Mouse (Mus musculus) MEL (cell line): ENCODE data around the gene Rhot2. TPM values are rescaled to one million over a fixed set of nuclear protein-coding genes. Genes with fewer than 3 reads are reported as not detected.

Experiments
- DNase-seq: peaks from one replicate; pipeline ENCODE4 v3.0.0; 2011; ENCODE audit warnings: low read depth, low spot score
- H3K27ac ChIP-seq: 2 replicates; pipeline ENCODE4 v1.5.1; 2012; ENCODE audit warnings: low read depth, mild to moderate bottlenecking, control low read depth, low read length, moderate library complexity; ENCODE audit not compliant: control insufficient read depth
- H3K27me3 ChIP-seq, 2 experiments: fragments of 150-350 bp in 1 of 2; sonication (generic) in 1 of 2; 2 replicates each; pipeline ENCODE4 v1.6.1; 2012; ENCODE audit warnings: low read length in 2 of 2, mild to moderate bottlenecking in 2 of 2, improper control_type of control experiment in 1 of 2, moderate library complexity in 1 of 2; ENCODE audit not compliant: insufficient read depth in 2 of 2, control insufficient read depth in 1 of 2
- H3K36me3 ChIP-seq, 2 experiments: 2 replicates each; pipeline ENCODE4 v1.6.1; 2012 to 2014; ENCODE audit warnings: low read length in 2 of 2, improper control_type of control experiment in 1 of 2, inconsistent platforms in 1 of 2, mild to moderate bottlenecking in 1 of 2; ENCODE audit not compliant: insufficient read depth in 2 of 2, control insufficient read depth in 1 of 2
- H3K4me1 ChIP-seq, 2 experiments: fragments of 150-350 bp in 1 of 2; sonication (generic) in 1 of 2; 2 replicates each; pipeline ENCODE4 v1.6.1; 2012; ENCODE audit warnings: low read length in 2 of 2, improper control_type of control experiment in 1 of 2, mild to moderate bottlenecking in 1 of 2; ENCODE audit not compliant: insufficient read depth in 2 of 2, control insufficient read depth in 1 of 2
- H3K4me3 ChIP-seq, 2 experiments: fragments of 150-350 bp in 1 of 2; sonication (generic) in 1 of 2; 2 replicates each; pipeline ENCODE4 v1.5.1; 2012; ENCODE audit warnings: low read depth in 2 of 2, low read length in 2 of 2, mild to moderate bottlenecking in 2 of 2, moderate library complexity in 2 of 2, control low read depth in 1 of 2, improper control_type of control experiment in 1 of 2; ENCODE audit not compliant: control insufficient read depth in 1 of 2, insufficient read depth in 1 of 2
- H3K79me2 ChIP-seq: 2 replicates; pipeline ENCODE4 v1.6.1; 2012; ENCODE audit warnings: mild to moderate bottlenecking, low read length, moderate library complexity; ENCODE audit not compliant: control insufficient read depth, poor library complexity, insufficient read depth
- H3K9ac ChIP-seq: 2 replicates; pipeline ENCODE4 v1.6.1; 2012; ENCODE audit warnings: low read depth, mild to moderate bottlenecking, control low read depth, low read length, moderate library complexity; ENCODE audit not compliant: control insufficient read depth, poor library complexity, severe bottlenecking
- H3K9me3 ChIP-seq: fragments of 150-350 bp; sonication (generic); replicated peaks from 2 replicates; pipeline ENCODE4 v1.6.1; 2012; ENCODE audit warnings: mild to moderate bottlenecking, low read length, improper control_type of control experiment, moderate library complexity; ENCODE audit not compliant: insufficient read depth
- BHLHE40 ChIP-seq: IDR thresholded peaks from 2 replicates; pipeline ENCODE4 v1.6.1; 2012; ENCODE audit warnings: low read depth, mild to moderate bottlenecking, inconsistent platforms, low read length, improper control_type of control experiment, borderline replicate concordance
- CHD1 ChIP-seq: IDR thresholded peaks from 2 replicates; pipeline ENCODE4 v1.6.1; 2012; ENCODE audit warnings: low read depth, mild to moderate bottlenecking, inconsistent platforms, low read length, improper control_type of control experiment
- E2F4 ChIP-seq: IDR thresholded peaks from 2 replicates; pipeline ENCODE4 v1.6.1; 2011; ENCODE audit warnings: low read depth, low read length, improper control_type of control experiment, borderline replicate concordance
- EP300 ChIP-seq, 2 experiments: IDR thresholded peaks; 2 replicates each; pipeline ENCODE4 v1.6.1; 2011; ENCODE audit warnings: improper control_type of control experiment in 2 of 2, low read length in 2 of 2, low read depth in 1 of 2, mild to moderate bottlenecking in 1 of 2
- GABPA ChIP-seq: IDR thresholded peaks from 2 replicates; pipeline ENCODE4 v1.6.1; 2012; ENCODE audit warnings: low read depth, mild to moderate bottlenecking, inconsistent platforms, low read length, improper control_type of control experiment, moderate library complexity
- MAZ ChIP-seq: IDR thresholded peaks from 2 replicates; pipeline ENCODE4 v1.6.1; 2012; ENCODE audit warnings: low read depth, mild to moderate bottlenecking, inconsistent platforms, low read length, improper control_type of control experiment
- MXI1 ChIP-seq: IDR thresholded peaks from 2 replicates; pipeline ENCODE4 v1.6.1; 2011; ENCODE audit warnings: mild to moderate bottlenecking, low read depth, low read length, improper control_type of control experiment
- MYC ChIP-seq: IDR thresholded peaks from 2 replicates; pipeline ENCODE4 v1.6.1; 2011; ENCODE audit warnings: low read depth, mild to moderate bottlenecking, low read length, improper control_type of control experiment, moderate library complexity
- NELFE ChIP-seq: IDR thresholded peaks from 2 replicates; pipeline ENCODE4 v1.6.1; 2011; ENCODE audit warnings: low read depth, low read length, improper control_type of control experiment
- NRF1 ChIP-seq: IDR thresholded peaks from 2 replicates; pipeline ENCODE4 v1.6.1; 2014; ENCODE audit warnings: low read depth, mild to moderate bottlenecking, inconsistent platforms, low read length, improper control_type of control experiment, moderate library complexity; ENCODE audit not compliant: poor library complexity, insufficient read depth, severe bottlenecking
- POLR2A ChIP-seq, 2 experiments: IDR thresholded peaks; 2 replicates each; pipeline ENCODE4 v1.6.1; 2011 to 2012; ENCODE audit warnings: low read length in 2 of 2, mild to moderate bottlenecking in 2 of 2, control low read depth in 1 of 2, improper control_type of control experiment in 1 of 2, low read depth in 1 of 2, moderate library complexity in 1 of 2; ENCODE audit not compliant: control insufficient read depth in 1 of 2, insufficient read depth in 1 of 2, poor library complexity in 1 of 2
- POLR2AphosphoS2 ChIP-seq: IDR thresholded peaks from 2 replicates; pipeline ENCODE4 v1.6.1; 2011; ENCODE audit warnings: low read length, improper control_type of control experiment
- POLR2AphosphoS5 ChIP-seq: IDR thresholded peaks from 2 replicates; pipeline ENCODE4 v1.6.1; 2012; ENCODE audit warnings: low read depth, borderline replicate concordance, mild to moderate bottlenecking, inconsistent platforms, low read length, moderate library complexity, mixed read lengths
- RAD21 ChIP-seq: IDR thresholded peaks from 2 replicates; pipeline ENCODE4 v1.6.1; 2011; ENCODE audit warnings: mild to moderate bottlenecking, low read depth, low read length, improper control_type of control experiment
- TAL1 ChIP-seq: IDR thresholded peaks from 2 replicates; pipeline ENCODE4 v1.6.1; 2012; ENCODE audit warnings: mild to moderate bottlenecking, inconsistent platforms, low read length, moderate library complexity, mixed read lengths
- UBTF ChIP-seq: IDR thresholded peaks from 2 replicates; pipeline ENCODE4 v1.6.1; 2012; ENCODE audit warnings: low read depth, mild to moderate bottlenecking, inconsistent platforms, low read length, improper control_type of control experiment, moderate library complexity, borderline replicate concordance; ENCODE audit not compliant: insufficient read depth
- ZKSCAN1 ChIP-seq: IDR thresholded peaks from 2 replicates; pipeline ENCODE4 v1.6.1; 2012; ENCODE audit warnings: low read depth, mild to moderate bottlenecking, inconsistent platforms, low read length, improper control_type of control experiment, moderate library complexity
- ZMIZ1 ChIP-seq: IDR thresholded peaks from 2 replicates; pipeline ENCODE4 v1.6.1; 2012; ENCODE audit warnings: low read depth, mild to moderate bottlenecking, inconsistent platforms, low read length, improper control_type of control experiment, moderate library complexity
- polyA plus RNA-seq, 2 experiments: library from polyadenylated mRNA; stranded (reverse) in 1 of 2; unstranded in 1 of 2; fragments of >175 nt in 1 of 2; fragments of >200 nt in 1 of 2; gene quantifications; 2 replicates each; pipeline versions ENCODE4 v1.2.1 to v1.2.4; 2012; ENCODE audit warnings: low replicate concordance in 2 of 2, low read depth in 1 of 2; ENCODE audit not compliant: insufficient read length in 2 of 2, insufficient read depth in 1 of 2, missing spikeins in 1 of 2
- total RNA-seq: library from RNA; depleted of rRNA; stranded (reverse); fragments of 300-350 nt; gene quantifications from 2 replicates; pipeline ENCODE4 v1.2.3, GENCODE M21; 2012

Gene Rhot2
- total and polyA plus RNA-seq, 3 experiments: 29.1 to 54.5 TPM; not detected in 1

DNA sequence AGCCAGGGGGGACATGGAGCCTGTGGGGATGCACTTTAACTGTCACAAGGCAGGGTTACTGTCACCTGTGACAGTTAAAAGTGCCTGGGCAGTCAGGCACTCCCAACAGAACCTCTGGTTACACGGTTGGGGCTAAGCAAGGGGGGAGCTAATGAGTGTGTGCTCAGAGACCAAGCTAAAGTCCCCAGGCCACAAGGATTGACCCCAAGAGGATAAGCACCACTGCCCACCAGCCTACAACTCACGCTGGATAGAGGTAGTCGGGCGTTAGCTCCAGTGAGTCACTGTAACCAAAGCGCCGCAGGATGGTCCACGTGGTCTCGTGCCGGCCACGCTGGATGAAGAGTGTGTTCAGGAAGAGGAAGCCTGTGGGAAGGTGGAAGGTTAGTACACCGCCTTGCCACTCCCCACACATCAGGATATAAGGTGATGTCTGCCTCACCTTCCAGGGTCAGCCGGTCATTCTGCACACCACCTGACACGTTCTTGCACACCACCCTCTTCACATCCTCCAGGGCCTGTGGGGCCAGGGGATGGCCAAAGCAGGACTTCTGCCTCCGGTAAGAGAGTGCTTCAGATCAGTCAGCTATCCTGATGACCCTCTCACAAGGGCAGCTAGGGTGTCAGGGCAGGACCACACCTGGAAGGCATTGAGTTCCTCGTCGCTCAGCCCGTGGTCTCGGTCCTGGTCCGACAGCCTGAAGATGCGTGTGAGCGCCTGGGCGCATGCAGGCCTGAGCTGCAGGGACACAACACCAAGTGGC, 3.4 kb downstream of the Rhot2 start, which contains the start of gene Gm20683:
Gm20683 (minus strand) TSS at position 647 of the 764 bp plus-strand sequence.
- no peak within 1 kb of the TSS for H3K4me3 ChIP-seq
- no peak for TF ChIP-seq TAL1
- TF ChIP-seq POLR2AphosphoS5: 0 out of 2 replicates have a peak, but pooled peaks have one; percentile 54
- TF ChIP-seq, all 39 proteins: peak for 1
- peaks cover 11% of the 10 kb centered on the region for H3K79me2 ChIP-seq
- H3K27me3 ChIP-seq: no peaks in the 10 kb centered on the region
- H3K36me3 ChIP-seq: peaks cover 0 to 3% of the 10 kb centered on the region in 2 experiments; a peak in 2 of 4 replicates
- no peaks in the 10 kb centered on the region for H3K9me3 ChIP-seq
- no peak within 1 kb of the TSS for H3K9ac ChIP-seq
- DNase-seq: no peak
- H3K27ac ChIP-seq: no peak within 1 kb of the TSS
- H3K4me1 ChIP-seq: peaks cover 3 to 15% of the 10 kb centered on the region in 2 experiments; a peak in 3 of 4 replicates

DNA sequence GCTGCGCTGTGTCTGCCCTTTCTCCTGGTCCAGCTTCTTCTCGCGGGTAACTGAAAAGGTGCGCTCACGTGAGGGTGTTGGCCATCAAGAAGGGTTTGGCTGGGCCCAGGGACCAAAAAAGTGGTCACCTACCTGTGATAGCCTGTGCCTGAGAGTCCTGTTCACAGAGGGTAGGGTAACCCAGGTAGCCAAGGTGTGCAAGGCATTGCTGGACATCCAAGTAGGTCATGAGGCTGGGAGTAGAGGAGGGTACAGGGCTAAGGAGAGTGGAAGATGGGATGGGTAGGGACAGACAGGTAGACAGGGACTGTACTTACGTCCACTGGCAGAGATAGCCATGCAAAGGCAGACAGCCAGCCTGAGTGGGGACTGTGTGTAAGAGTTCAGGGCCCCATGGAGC, 4.1 kb downstream of the Rhot2 start:
- Histone ChIP-seq H3K79me2 (peaks cover 11% of the 10 kb centered on the region), H3K27me3 (no peaks in the 10 kb centered on the region), H3K4me1 (peaks cover 3 to 15% of the 10 kb centered on the region in 2 experiments; a peak in 3 of 4 replicates), H3K36me3 (peaks cover 0 to 3% of the 10 kb centered on the region in 2 experiments; a peak in 2 of 4 replicates), H3K9me3 (no peaks in the 10 kb centered on the region), H3K9ac (no peak overlapping the region), H3K4me3 (no peak overlapping the region), H3K27ac (no peak overlapping the region)
- TF ChIP-seq NELFE (no peak), CHD1 (no peak), MYC (no peak), MXI1 (no peak), E2F4 (no peak), POLR2AphosphoS2 (no peak), ZMIZ1 (no peak), NRF1 (no peak), GABPA (no peak), BHLHE40 (no peak), POLR2A (IDR thresholded peaks at IDR 0.05; ENCODE audit: control insufficient read depth in 1 of 2, insufficient read depth in 1 of 2, low read depth in 1 of 2, low read length in 2 of 2, poor library complexity in 1 of 2) (no peak), EP300 (IDR thresholded peaks at IDR 0.05; ENCODE audit: low read depth in 1 of 2, low read length in 2 of 2) (no peak), MAZ (no peak), UBTF (no peak), RAD21 (no peak), ZKSCAN1 (no peak)
- no peak for DNase-seq
